Mouse (Mus musculus) neural tube, embryonic 13.5 days (tissue): Measurements from ENCODE around the gene Pcnp. TPM values are rescaled to one million over a fixed set of nuclear protein-coding genes. Genes with fewer than 3 reads are reported as not detected.

Experiments used
- microRNA-seq: library from miRNA; unstranded; fragments of <30 nt; microRNA quantifications from one replicate; pipeline ENCODE4, GENCODE M21; 2016
- polyA plus RNA-seq: library from polyadenylated mRNA; unstranded; fragments of >200 nt; fragmentation: Nextera tagmentation; extraction: Ambion mirVana; gene quantifications from 2 replicates; pipeline ENCODE4 v1.2.1, GENCODE M21; 2015

Pcnp gene
- polyA plus RNA-seq, 1 experiment from 2014 or later: 240 TPM

Small RNA genes lying within 50 kb of the gene (microRNA-seq; reads per million reads assigned to microRNA genes)
- gene Gm24047: not detected

Other genes starting within 250 kb of the Pcnp start
- gene Nfkbiz, start 190.8 kb downstream of the Pcnp start, polyA plus RNA-seq: 1.7 and 2.2 TPM in 2 replicates
- gene Nxpe3, start 134.5 kb downstream of the Pcnp start, polyA plus RNA-seq: 1.0 and 1.4 TPM in 2 replicates
- gene Cep97, start 94.9 kb downstream of the Pcnp start, polyA plus RNA-seq: 13.1 and 16.6 TPM in 2 replicates
- gene Rpl24, start 63.5 kb downstream of the Pcnp start, polyA plus RNA-seq: 545 and 610 TPM in 2 replicates
- 19.3 and 23.2 TPM in 2 replicates for gene Zbtb11, start 55.9 kb downstream of the Pcnp start, polyA plus RNA-seq
- gene Trmt10c, start 8.1 kb upstream of the Pcnp start, polyA plus RNA-seq: 23.1 and 23.4 TPM in 2 replicates
- gene Senp7, start 18.6 kb upstream of the Pcnp start, polyA plus RNA-seq: 53.1 and 57.3 TPM in 2 replicates
- 0.06 and 0.43 TPM in 2 replicates for gene Impg2, start 174.6 kb upstream of the Pcnp start, polyA plus RNA-seq